Mouse (Mus musculus): ENCODE measurements around the gene Arfgap3. TPM values are rescaled to one million over a fixed set of nuclear protein-coding genes. Genes with fewer than 3 reads are reported as not detected.
"Not testable (repeated sequence)": the region's sequence is repeated elsewhere in the genome, so short reads cannot be mapped to it uniquely, and the experiment has no call there.

The Arfgap3 gene
- polyA plus RNA-seq, 1 experiment from 2014 or later = 15.4 TPM

DNA sequence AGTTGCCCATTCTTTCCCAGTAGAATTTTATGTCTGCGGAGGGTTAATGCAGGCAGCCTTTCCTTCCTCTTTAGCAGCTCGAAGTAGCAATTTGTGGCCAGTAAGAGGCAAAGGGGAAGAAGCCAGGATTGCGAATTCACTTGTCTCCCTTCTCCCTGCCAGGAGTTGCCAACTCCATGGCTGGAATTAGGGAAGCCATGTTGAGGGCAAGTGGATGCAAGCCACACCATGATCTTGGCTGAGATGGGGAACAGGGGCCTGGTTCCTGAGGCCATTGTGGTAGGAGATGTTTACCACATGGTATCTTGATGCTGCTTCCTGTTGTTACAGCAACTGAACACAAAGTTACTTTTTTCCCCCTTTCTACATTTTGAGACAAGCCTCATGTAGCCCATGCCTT is 55.1 kb downstream of the Arfgap3 start:
- Histone ChIP-seq H3K27ac (replicated peaks) (no peak overlapping the region), H3K9ac (no peak overlapping the region), H3K27me3 (no peaks in the 10 kb centered on the region), H3K36me3 (replicated peaks) (0 out of 2 replicates have a peak, but pooled peaks cover 2% of the 10 kb centered on the region), H3K4me1 (replicated peaks) (peaks cover 15% of the 10 kb centered on the region), H3K4me2 (no peak overlapping the region), H3K4me3 (replicated peaks) (no peak overlapping the region), H3K9me3 (replicated peaks) (no peaks in the 10 kb centered on the region)
- no peak for ATAC-seq (ENCODE audit: insufficient read depth)
- 25% methylated on average over 3 of the region's 3 CpGs for WGBS (ENCODE audit: insufficient replicate concordance)

DNA sequence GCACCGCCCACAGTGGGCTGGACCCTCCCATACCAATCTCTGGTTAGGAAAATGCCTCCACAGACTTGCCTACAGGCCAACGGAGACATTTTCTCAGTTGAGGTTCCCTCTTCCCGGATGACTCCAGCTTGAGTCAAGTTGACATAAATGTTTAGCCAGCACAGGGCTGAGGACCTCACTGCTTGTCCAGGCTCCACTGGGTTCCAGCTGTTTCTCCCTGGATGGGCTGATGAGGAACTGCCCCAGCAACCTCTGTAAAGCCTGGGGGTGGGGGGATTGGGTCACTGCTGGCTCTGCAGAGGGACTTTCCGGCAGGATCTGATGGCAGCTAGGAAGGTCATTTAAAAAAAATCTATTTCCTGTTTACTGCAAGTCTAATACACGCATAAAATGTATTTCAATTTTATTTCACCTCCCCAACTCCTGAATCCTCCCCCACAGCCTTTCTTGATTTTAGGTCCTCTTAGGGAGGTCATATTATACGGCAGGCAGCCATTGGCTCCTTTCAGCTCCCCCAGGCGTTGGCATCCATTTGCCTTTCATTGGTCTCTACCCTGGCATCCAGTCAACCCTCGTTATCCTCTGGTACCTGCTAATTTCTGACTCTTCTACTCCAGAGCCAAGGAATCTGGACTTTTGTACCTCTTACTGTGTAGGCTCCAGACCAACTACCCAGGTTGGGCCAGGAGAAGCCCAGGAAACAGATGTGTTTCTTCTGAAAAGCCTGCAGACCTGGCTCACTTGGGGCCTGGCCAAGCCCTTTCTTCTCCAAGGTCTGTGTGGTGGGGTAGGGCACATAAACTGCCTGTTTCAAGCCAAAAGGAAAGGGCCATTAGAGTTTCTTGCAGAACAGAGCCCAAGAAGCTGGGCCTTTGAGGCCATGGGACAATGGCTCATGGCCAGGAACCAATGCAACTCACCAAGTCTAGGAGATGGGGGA is 56.1 kb downstream of the Arfgap3 start:
- no peaks in the 10 kb centered on the region for H3K27me3 ChIP-seq
- no peak overlapping the region for H3K4me2 ChIP-seq
- no peak overlapping the region for H3K9ac ChIP-seq
- H3K27ac ChIP-seq (replicated peaks) = peak overlapping the region; percentile 4; the same call in 1 of the 2 replicates
- H3K4me3 ChIP-seq (replicated peaks) = no peak overlapping the region
- peaks cover 7% of the 10 kb centered on the region for H3K4me1 ChIP-seq (replicated peaks)
- WGBS (ENCODE audit: insufficient replicate concordance) = 74% methylated on average over 8 of the region's 8 CpGs
- H3K36me3 ChIP-seq (replicated peaks) = no peaks in the 10 kb centered on the region
- no peak for ATAC-seq (ENCODE audit: insufficient read depth)
- no peaks in the 10 kb centered on the region for H3K9me3 ChIP-seq (replicated peaks)

GRCm38 (mm10) chr15:83293144-83293543 is 56.9 kb downstream of the Arfgap3 start:
- no peak overlapping the region for H3K4me2 ChIP-seq
- H3K27me3 ChIP-seq = no peaks in the 10 kb centered on the region
- H3K27ac ChIP-seq (replicated peaks) = no peak overlapping the region
- 57% methylated on average over 6 of the region's 6 CpGs for WGBS (ENCODE audit: insufficient replicate concordance)
- peak; percentile 33; the same call in 1 of the 2 replicates for ATAC-seq (ENCODE audit: insufficient read depth)
- H3K9me3 ChIP-seq (replicated peaks) = no peaks in the 10 kb centered on the region
- H3K36me3 ChIP-seq (replicated peaks) = no peaks in the 10 kb centered on the region
- H3K4me3 ChIP-seq (replicated peaks) = no peak overlapping the region
- no peak overlapping the region for H3K9ac ChIP-seq
- peaks cover 6% of the 10 kb centered on the region for H3K4me1 ChIP-seq (replicated peaks)

- Histone ChIP-seq H3K27ac (replicated peaks) (no peak overlapping the region), H3K36me3 (replicated peaks) (no peaks in the 10 kb centered on the region), H3K4me1 (replicated peaks) (peaks cover 6% of the 10 kb centered on the region), H3K4me3 (replicated peaks) (no peak overlapping the region), H3K4me2 (no peak overlapping the region), H3K9ac (no peak overlapping the region), H3K9me3 (replicated peaks) (no peaks in the 10 kb centered on the region), H3K27me3 (no peaks in the 10 kb centered on the region)
- WGBS (ENCODE audit: insufficient replicate concordance) = 59% methylated on average over 13 of the region's 13 CpGs
- no peak for ATAC-seq (ENCODE audit: insufficient read depth)
Observed at GRCm38 (mm10) chr15:83292261-83293056, 57.6 kb downstream of the Arfgap3 start.

DNA sequence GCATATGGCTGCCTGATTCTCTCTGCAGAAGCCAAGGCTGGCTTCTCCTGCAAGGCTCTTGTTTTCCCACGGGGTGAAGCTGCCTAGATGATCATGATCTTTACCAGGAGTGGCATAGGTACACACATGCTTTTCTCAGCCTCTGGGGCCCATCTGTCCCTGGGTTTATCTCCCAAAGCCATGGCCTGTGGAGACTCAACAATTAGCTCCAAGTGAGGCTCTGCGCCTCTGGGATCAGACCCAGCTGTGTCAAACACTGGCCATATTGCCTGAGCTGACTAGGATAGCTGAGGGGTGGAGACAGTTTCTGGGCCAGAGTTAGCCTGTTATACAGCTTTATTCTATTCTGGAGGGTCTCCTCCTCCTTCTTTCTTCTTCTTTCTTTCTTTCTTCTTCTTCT is 59.1 kb downstream of the Arfgap3 start:
- Histone ChIP-seq H3K27ac (replicated peaks) (no peak overlapping the region), H3K4me2 (no peak overlapping the region), H3K36me3 (replicated peaks) (no peaks in the 10 kb centered on the region), H3K27me3 (no peaks in the 10 kb centered on the region), H3K9ac (no peak overlapping the region), H3K4me3 (replicated peaks) (no peak overlapping the region), H3K9me3 (replicated peaks) (no peaks in the 10 kb centered on the region), H3K4me1 (replicated peaks) (peaks cover 6% of the 10 kb centered on the region)
- ATAC-seq (ENCODE audit: insufficient read depth) = no peak
- WGBS (ENCODE audit: insufficient replicate concordance) = 61% methylated on average over 2 of the region's 2 CpGs

DNA sequence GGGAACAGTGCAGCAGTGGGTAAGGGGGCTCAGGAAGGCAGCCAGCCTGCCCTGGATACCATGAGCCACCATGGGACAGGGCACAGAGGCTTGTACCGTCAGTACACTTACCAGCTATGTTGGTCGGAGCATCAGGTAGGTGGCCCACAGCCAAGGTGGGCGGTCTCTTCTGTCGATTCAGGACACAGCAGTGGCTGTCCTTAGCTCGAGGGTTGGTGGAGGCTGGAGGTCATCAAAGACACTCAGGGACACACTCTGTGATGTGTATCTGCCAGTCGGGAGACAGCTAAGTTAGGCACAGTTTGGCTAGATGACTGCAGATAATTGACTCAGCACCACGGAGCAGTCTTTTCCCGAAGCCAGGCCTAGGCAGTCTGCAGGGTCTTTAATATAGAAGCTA is 65.2 kb downstream of the Arfgap3 start:
- no peaks in the 10 kb centered on the region for H3K9me3 ChIP-seq (replicated peaks)
- no peak overlapping the region for H3K27ac ChIP-seq (replicated peaks)
- H3K36me3 ChIP-seq (replicated peaks) = no peaks in the 10 kb centered on the region
- H3K27me3 ChIP-seq = no peaks in the 10 kb centered on the region
- ATAC-seq (ENCODE audit: insufficient read depth) = no peak
- H3K4me3 ChIP-seq (replicated peaks) = no peak overlapping the region
- 57% methylated on average over 8 of the region's 8 CpGs for WGBS (ENCODE audit: insufficient replicate concordance)
- H3K9ac ChIP-seq = no peak overlapping the region
- no peaks in the 10 kb centered on the region for H3K4me1 ChIP-seq (replicated peaks)
- H3K4me2 ChIP-seq = no peak overlapping the region

DNA sequence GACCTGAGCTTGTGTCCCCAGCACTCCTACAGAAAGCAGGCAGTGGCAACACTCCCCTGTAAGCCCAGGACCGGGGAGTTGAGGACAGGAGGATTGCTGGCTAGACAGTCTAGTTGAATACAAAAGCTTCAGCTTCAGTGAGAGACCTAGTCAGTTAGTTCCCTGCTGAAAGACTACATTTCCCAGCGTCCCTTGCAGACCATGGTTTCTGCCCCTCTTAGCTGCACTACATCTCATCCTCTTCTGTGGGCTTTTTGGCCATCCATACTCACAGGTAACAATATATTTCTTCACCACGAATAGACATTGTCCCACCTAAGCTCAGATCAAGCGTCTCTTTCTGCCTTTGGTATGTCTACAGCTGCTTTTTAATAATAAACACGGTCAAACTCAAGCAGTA is 67.7 kb downstream of the Arfgap3 start:
- no peak overlapping the region for H3K4me3 ChIP-seq (replicated peaks)
- ATAC-seq (ENCODE audit: insufficient read depth) = no peak
- H3K9ac ChIP-seq = no peak overlapping the region
- H3K27me3 ChIP-seq = no peaks in the 10 kb centered on the region
- no peak overlapping the region for H3K4me2 ChIP-seq
- H3K27ac ChIP-seq (replicated peaks) = no peak overlapping the region
- WGBS (ENCODE audit: insufficient replicate concordance) = 54% methylated on average over 5 of the region's 5 CpGs
- H3K4me1 ChIP-seq (replicated peaks) = no peaks in the 10 kb centered on the region
- no peaks in the 10 kb centered on the region for H3K9me3 ChIP-seq (replicated peaks)
- no peaks in the 10 kb centered on the region for H3K36me3 ChIP-seq (replicated peaks)

GRCm38 (mm10) chr15:83281303-83281702 is 68.7 kb downstream of the Arfgap3 start:
- H3K4me3 ChIP-seq (replicated peaks) = no peak overlapping the region
- no peak for ATAC-seq (ENCODE audit: insufficient read depth)
- 59% methylated on average over 11 of the region's 11 CpGs for WGBS (ENCODE audit: insufficient replicate concordance)
- no peaks in the 10 kb centered on the region for H3K9me3 ChIP-seq (replicated peaks)
- H3K9ac ChIP-seq = no peak overlapping the region
- H3K4me1 ChIP-seq (replicated peaks) = no peaks in the 10 kb centered on the region
- no peaks in the 10 kb centered on the region for H3K36me3 ChIP-seq (replicated peaks)
- no peak overlapping the region for H3K4me2 ChIP-seq
- no peaks in the 10 kb centered on the region for H3K27me3 ChIP-seq
- H3K27ac ChIP-seq (replicated peaks) = no peak overlapping the region

DNA sequence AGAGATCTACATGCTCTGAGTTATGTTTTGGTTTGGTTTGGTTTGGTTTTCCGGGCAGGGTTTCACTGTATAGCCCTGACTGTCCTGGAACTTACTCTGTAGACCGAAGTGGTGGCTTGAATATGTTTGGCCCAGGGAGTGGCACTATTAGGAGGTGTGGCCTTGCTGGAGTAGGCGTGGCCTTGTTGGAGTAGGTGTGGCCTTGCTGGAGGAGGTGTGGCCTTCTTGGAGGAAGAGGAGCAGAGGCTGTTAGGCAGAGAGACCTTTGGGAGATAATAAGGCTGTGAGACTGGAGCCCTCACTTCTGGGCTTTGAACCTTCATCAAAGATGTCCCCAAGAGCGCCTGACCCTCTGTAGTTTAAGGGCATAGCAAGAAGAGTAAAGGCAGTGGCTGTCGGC is 71.5 kb downstream of the Arfgap3 start:
- Histone ChIP-seq H3K9ac (no peak overlapping the region), H3K4me2 (no peak overlapping the region), H3K27ac (replicated peaks) (no peak overlapping the region), H3K4me3 (replicated peaks) (no peak overlapping the region), H3K27me3 (no peaks in the 10 kb centered on the region), H3K36me3 (replicated peaks) (no peaks in the 10 kb centered on the region), H3K9me3 (replicated peaks) (no peaks in the 10 kb centered on the region), H3K4me1 (replicated peaks) (no peaks in the 10 kb centered on the region)
- 58% methylated on average over 5 of the region's 5 CpGs for WGBS (ENCODE audit: insufficient replicate concordance)
- ATAC-seq (ENCODE audit: insufficient read depth) = no peak

GRCm38 (mm10) chr15:83277451-83277850 is 72.6 kb downstream of the Arfgap3 start:
- H3K9me3 ChIP-seq (replicated peaks) = no peaks in the 10 kb centered on the region
- H3K4me1 ChIP-seq (replicated peaks) = no peaks in the 10 kb centered on the region
- H3K9ac ChIP-seq = no peak overlapping the region
- H3K4me2 ChIP-seq = no peak overlapping the region
- no peak overlapping the region for H3K27ac ChIP-seq (replicated peaks)
- WGBS (ENCODE audit: insufficient replicate concordance) = 72% methylated on average over 4 of the region's 4 CpGs
- H3K27me3 ChIP-seq = no peaks in the 10 kb centered on the region
- H3K36me3 ChIP-seq (replicated peaks) = no peaks in the 10 kb centered on the region
- ATAC-seq (ENCODE audit: insufficient read depth) = no peak
- H3K4me3 ChIP-seq (replicated peaks) = no peak overlapping the region

DNA sequence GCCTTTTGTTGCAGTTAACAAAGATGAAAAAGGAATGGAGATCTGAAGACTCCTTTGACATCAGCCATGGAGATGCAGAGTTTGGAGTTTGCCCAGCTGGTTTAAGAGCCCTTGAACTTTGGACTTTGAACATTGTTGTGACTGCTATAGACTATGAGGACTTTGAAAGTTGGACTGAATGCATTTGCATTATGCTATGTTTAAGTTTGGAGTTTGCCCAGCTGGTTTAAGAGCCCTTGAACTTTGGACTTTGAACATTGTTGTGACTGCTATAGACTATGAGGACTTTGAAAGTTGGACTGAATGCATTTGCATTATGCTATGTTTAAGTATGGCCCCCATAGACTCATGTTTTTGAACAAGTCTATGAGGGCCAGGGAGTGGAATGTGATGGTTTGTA is 75.8 kb downstream of the Arfgap3 start:
- not testable (repeated sequence) for H3K9ac ChIP-seq; H3K4me1 ChIP-seq (replicated peaks); H3K4me3 ChIP-seq (replicated peaks); H3K9me3 ChIP-seq (replicated peaks); ATAC-seq (ENCODE audit: insufficient read depth); H3K36me3 ChIP-seq (replicated peaks); H3K27me3 ChIP-seq; H3K27ac ChIP-seq (replicated peaks); H3K4me2 ChIP-seq

Measured in liver, embryonic 15.5 days (tissue).